Mouse (Mus musculus) neural tube, embryonic 15.5 days (tissue): ENCODE data around the gene Ptpru. TPM values are rescaled to one million over a fixed set of nuclear protein-coding genes. Genes with fewer than 3 reads are reported as not detected.
A peak's percentile ranks its signal among the peaks of the same experiment; 100 is the strongest.

Experiments
- ATAC-seq: fragments of 200-750 bp; cut with Nextera tagmentation; 2 replicates; pipeline ENCODE4 v1.8.0; 2017; ENCODE audit warnings: mild to moderate bottlenecking, moderate TSS enrichment, moderate library complexity; ENCODE audit not compliant: low FRiP score
- H3K27ac ChIP-seq: fragments of 300-500 bp; sonication (generic); replicated peaks from 2 replicates; pipeline ENCODE4 v1.5.1; 2015; ENCODE audit warnings: mild to moderate bottlenecking, inconsistent platforms
- H3K27me3 ChIP-seq: fragments of 300-500 bp; sonication (generic); replicated peaks from 2 replicates; pipeline ENCODE4 v1.6.1; 2015; ENCODE audit warnings: inconsistent platforms
- H3K36me3 ChIP-seq: fragments of 300-500 bp; sonication (generic); 2 replicates; pipeline ENCODE4 v1.6.1; 2015; ENCODE audit warnings: inconsistent platforms
- H3K4me1 ChIP-seq: fragments of 300-500 bp; sonication (generic); 2 replicates; pipeline ENCODE4 v1.6.1; 2015; ENCODE audit warnings: inconsistent platforms
- H3K4me2 ChIP-seq: fragments of 300-500 bp; sonication (generic); 2 replicates; pipeline ENCODE4 v1.6.1; 2015; ENCODE audit warnings: inconsistent platforms, mild to moderate bottlenecking, moderate library complexity
- H3K4me3 ChIP-seq: fragments of 300-500 bp; sonication (generic); replicated peaks from 2 replicates; pipeline ENCODE4 v1.5.1; 2015; ENCODE audit warnings: mild to moderate bottlenecking, inconsistent platforms
- H3K9ac ChIP-seq: fragments of 300-500 bp; sonication (generic); replicated peaks from 2 replicates; pipeline ENCODE4 v1.6.1; 2015; ENCODE audit warnings: mild to moderate bottlenecking, inconsistent platforms
- H3K9me3 ChIP-seq: fragments of 300-500 bp; sonication (generic); replicated peaks from 2 replicates; pipeline ENCODE4 v1.6.1; 2016; ENCODE audit warnings: inconsistent platforms
- whole genome bisulfite sequencing: fragments of 180-500 bp; shearing (Covaris S2); methylation state at CpG from one replicate; pipeline ENCODE4 v1.1.7; 2015; ENCODE audit warnings: mixed read lengths; 5-methylcytosine and 5-hydroxymethylcytosine counted together
- polyA plus RNA-seq: library from polyadenylated mRNA; unstranded; fragments of >200 nt; fragmentation: Nextera tagmentation; extraction: Ambion mirVana; gene quantifications from 2 replicates; pipeline ENCODE4 v1.2.1, GENCODE M21; 2015

The Ptpru gene
- polyA plus RNA-seq, 1 experiment from 2014 or later, result 23.5 TPM

GRCm38 (mm10) chr4:131771384-131771783, 66.7 kb downstream of the Ptpru start:
- no peak overlapping the region for H3K9ac ChIP-seq
- no peaks in the 10 kb centered on the region for H3K9me3 ChIP-seq
- WGBS, result 80% methylated on average over 11 of the region's 11 CpGs
- H3K27ac ChIP-seq, result no peak overlapping the region
- peak; percentile 31; the same call in 1 of the 2 replicates for ATAC-seq
- H3K27me3 ChIP-seq, result no peaks in the 10 kb centered on the region
- H3K36me3 ChIP-seq, result no peaks in the 10 kb centered on the region
- 0 out of 2 replicates have a peak, but pooled peaks cover 2% of the 10 kb centered on the region for H3K4me1 ChIP-seq
- H3K4me2 ChIP-seq, result no peak overlapping the region
- H3K4me3 ChIP-seq, result no peak overlapping the region

DNA sequence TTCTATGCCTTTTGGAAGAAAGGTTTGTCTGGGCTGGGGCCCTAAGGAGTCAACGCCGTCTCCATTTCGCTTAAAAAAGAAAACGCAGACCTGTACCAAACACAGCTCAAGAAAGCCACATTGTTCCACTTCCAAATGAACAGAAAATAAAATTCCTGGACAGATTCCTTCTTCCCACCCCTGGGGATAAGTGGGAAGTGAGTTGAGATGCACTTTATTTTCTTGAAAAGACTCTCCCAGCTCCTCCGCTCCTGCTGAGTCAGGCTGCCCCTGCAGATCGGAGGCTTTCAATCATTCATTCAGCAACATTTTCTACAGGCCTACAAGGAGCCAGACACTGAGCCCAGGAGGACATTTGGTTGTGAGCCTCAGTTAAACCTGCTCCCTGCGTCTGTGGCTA, 74.2 kb downstream of the Ptpru start:
- no peaks in the 10 kb centered on the region for H3K36me3 ChIP-seq
- no peak overlapping the region for H3K4me3 ChIP-seq
- H3K27ac ChIP-seq, result no peak overlapping the region
- peaks cover 5% of the 10 kb centered on the region; the same call in 1 of the 2 replicates for H3K4me1 ChIP-seq
- no peak overlapping the region for H3K4me2 ChIP-seq
- ATAC-seq, result no peak
- no peaks in the 10 kb centered on the region for H3K9me3 ChIP-seq
- no peaks in the 10 kb centered on the region for H3K27me3 ChIP-seq
- H3K9ac ChIP-seq, result no peak overlapping the region
- 92% methylated on average over 7 of the region's 7 CpGs for WGBS

GRCm38 (mm10) chr4:131763479-131763878, 74.6 kb downstream of the Ptpru start:
- H3K9me3 ChIP-seq, result no peaks in the 10 kb centered on the region
- no peak overlapping the region for H3K4me3 ChIP-seq
- H3K36me3 ChIP-seq, result no peaks in the 10 kb centered on the region
- no peak overlapping the region for H3K4me2 ChIP-seq
- H3K27me3 ChIP-seq, result no peaks in the 10 kb centered on the region
- H3K9ac ChIP-seq, result no peak overlapping the region
- peaks cover 5% of the 10 kb centered on the region; the same call in 1 of the 2 replicates for H3K4me1 ChIP-seq
- H3K27ac ChIP-seq, result no peak overlapping the region
- 78% methylated on average over 3 of the region's 3 CpGs for WGBS
- no peak for ATAC-seq

GRCm38 (mm10) chr4:131762211-131762784, 75.8 kb downstream of the Ptpru start:
- Histone ChIP-seq H3K27me3 (no peaks in the 10 kb centered on the region), H3K4me3 (no peak overlapping the region), H3K4me1 (peaks cover 5% of the 10 kb centered on the region; the same call in 1 of the 2 replicates), H3K4me2 (no peak overlapping the region), H3K9ac (no peak overlapping the region), H3K9me3 (no peaks in the 10 kb centered on the region), H3K36me3 (no peaks in the 10 kb centered on the region), H3K27ac (no peak overlapping the region)
- no peak for ATAC-seq
- 66% methylated on average over 8 of the region's 8 CpGs for WGBS

GRCm38 (mm10) chr4:131752204-131752837, 85.8 kb downstream of the Ptpru start:
- H3K4me1 ChIP-seq, result peaks cover 12% of the 10 kb centered on the region
- WGBS, result 60% methylated on average over 10 of the region's 10 CpGs
- H3K9ac ChIP-seq, result no peak overlapping the region
- H3K4me2 ChIP-seq, result no peak overlapping the region
- H3K36me3 ChIP-seq, result no peaks in the 10 kb centered on the region
- no peak overlapping the region for H3K4me3 ChIP-seq
- H3K27me3 ChIP-seq, result no peaks in the 10 kb centered on the region
- no peak for ATAC-seq
- no peaks in the 10 kb centered on the region for H3K9me3 ChIP-seq
- H3K27ac ChIP-seq, result no peak overlapping the region

- ATAC-seq, result no peak
- WGBS, result 63% methylated on average over 7 of the region's 7 CpGs
- no peak overlapping the region for H3K4me3 ChIP-seq
- H3K9me3 ChIP-seq, result no peaks in the 10 kb centered on the region
- no peaks in the 10 kb centered on the region for H3K27me3 ChIP-seq
- H3K4me1 ChIP-seq, result peaks cover 12% of the 10 kb centered on the region
- no peak overlapping the region for H3K4me2 ChIP-seq
- H3K9ac ChIP-seq, result no peak overlapping the region
- H3K27ac ChIP-seq, result no peak overlapping the region
- no peaks in the 10 kb centered on the region for H3K36me3 ChIP-seq
These were observed 86.5 kb downstream of the Ptpru start for GRCm38 (mm10) chr4:131751561-131751960.

DNA sequence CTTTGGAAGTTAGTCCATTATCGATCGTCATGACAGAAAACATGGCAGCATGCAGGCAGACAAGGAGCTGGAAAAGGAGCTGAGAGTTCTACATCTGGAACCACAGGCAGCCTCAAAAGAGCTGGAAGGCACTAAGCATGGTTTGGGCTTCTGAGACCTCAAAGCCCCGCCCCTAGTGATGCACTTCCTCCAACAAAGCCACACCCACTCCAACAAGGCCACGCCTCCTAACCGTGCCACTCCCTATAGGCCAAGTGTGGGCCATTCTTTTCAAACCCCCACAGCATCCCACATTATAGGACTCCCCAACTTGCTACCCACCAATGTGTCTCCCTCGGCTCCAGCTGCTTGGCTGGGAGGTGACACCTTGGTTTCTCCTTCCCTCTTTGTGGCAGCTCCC, 88.3 kb downstream of the Ptpru start:
- no peak overlapping the region for H3K4me2 ChIP-seq
- H3K4me1 ChIP-seq, result peaks cover 12% of the 10 kb centered on the region
- no peaks in the 10 kb centered on the region for H3K27me3 ChIP-seq
- 90% methylated on average over 6 of the region's 6 CpGs for WGBS
- H3K9me3 ChIP-seq, result no peaks in the 10 kb centered on the region
- no peak overlapping the region for H3K9ac ChIP-seq
- no peak overlapping the region for H3K4me3 ChIP-seq
- no peak for ATAC-seq
- no peaks in the 10 kb centered on the region for H3K36me3 ChIP-seq
- no peak overlapping the region for H3K27ac ChIP-seq

DNA sequence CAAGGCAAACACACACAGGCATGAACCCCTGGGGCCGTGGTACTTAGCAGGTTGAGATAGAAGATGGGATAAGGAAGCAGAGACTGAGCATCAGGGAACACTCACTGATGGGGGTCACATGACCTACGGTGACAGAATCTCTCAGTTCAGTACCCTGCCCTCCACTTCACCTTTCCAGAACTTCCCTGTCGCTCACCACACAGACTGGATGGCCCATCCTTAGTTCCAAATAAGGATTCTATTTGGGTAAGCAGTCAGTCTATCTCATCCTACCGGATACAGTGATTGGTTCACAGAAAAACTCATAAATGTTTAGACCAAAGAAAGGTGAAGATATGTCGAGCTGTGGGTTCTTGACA, 93.4 kb downstream of the Ptpru start:
- no peak overlapping the region for H3K27ac ChIP-seq
- no peaks in the 10 kb centered on the region for H3K4me1 ChIP-seq
- no peak overlapping the region for H3K4me3 ChIP-seq
- WGBS, result 90% methylated on average over 5 of the region's 5 CpGs
- no peaks in the 10 kb centered on the region for H3K27me3 ChIP-seq
- no peak overlapping the region for H3K9ac ChIP-seq
- no peak overlapping the region for H3K4me2 ChIP-seq
- H3K9me3 ChIP-seq, result no peaks in the 10 kb centered on the region
- ATAC-seq, result no peak
- no peaks in the 10 kb centered on the region for H3K36me3 ChIP-seq

- no peaks in the 10 kb centered on the region for H3K9me3 ChIP-seq
- no peak for ATAC-seq
- H3K9ac ChIP-seq, result no peak overlapping the region
- H3K4me1 ChIP-seq, result no peaks in the 10 kb centered on the region
- H3K4me3 ChIP-seq, result no peak overlapping the region
- H3K27me3 ChIP-seq, result no peaks in the 10 kb centered on the region
- H3K27ac ChIP-seq, result no peak overlapping the region
- no peaks in the 10 kb centered on the region for H3K36me3 ChIP-seq
- no peak overlapping the region for H3K4me2 ChIP-seq
- 61% methylated on average over 5 of the region's 5 CpGs for WGBS
These were observed 94.0 kb downstream of the Ptpru start for GRCm38 (mm10) chr4:131743831-131744684.

DNA sequence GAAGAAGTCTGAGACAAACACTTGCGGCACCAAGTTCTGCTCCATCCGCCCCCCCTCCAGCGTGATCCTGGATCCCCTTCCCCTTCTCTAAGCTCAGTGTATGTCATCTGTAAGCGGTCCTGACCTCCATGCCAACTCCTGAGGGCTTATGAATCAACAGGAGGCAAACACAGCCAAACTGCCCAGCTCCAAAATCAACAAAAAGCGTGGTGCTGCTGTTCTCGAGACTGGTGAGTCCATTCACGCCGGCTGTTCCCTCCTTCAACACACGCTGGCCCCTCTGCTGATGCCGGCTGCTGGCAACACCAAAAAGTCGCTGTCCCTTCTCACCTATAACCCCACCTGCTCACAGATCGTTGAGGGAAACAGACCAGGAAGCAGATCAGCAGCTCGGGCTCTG, 95.1 kb downstream of the Ptpru start:
- no peak overlapping the region for H3K4me2 ChIP-seq
- 85% methylated on average over 13 of the region's 13 CpGs for WGBS
- no peak overlapping the region for H3K4me3 ChIP-seq
- ATAC-seq, result no peak
- no peak overlapping the region for H3K9ac ChIP-seq
- H3K9me3 ChIP-seq, result no peaks in the 10 kb centered on the region
- no peaks in the 10 kb centered on the region for H3K4me1 ChIP-seq
- H3K27ac ChIP-seq, result no peak overlapping the region
- H3K36me3 ChIP-seq, result no peaks in the 10 kb centered on the region
- no peaks in the 10 kb centered on the region for H3K27me3 ChIP-seq

DNA sequence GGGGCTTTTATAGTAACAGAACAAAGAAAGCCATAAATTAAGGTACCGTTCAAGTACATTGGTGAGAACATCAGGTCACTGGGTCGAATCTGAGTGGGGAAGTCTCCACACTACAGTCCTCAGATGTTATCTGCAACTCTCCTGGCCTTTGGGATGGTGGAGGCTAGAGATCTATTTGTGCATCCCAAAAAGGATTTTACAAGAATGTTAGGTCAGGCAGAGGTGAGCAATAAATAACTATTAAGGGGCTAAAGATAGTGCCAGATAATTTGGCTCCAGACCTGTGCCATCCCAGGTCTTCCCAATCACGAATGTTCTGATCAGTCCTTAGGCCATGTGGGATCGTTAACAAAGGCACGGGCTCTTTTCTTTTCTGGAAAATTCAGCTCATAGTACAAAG, 97.5 kb downstream of the Ptpru start:
- 64% methylated on average over 5 of the region's 5 CpGs for WGBS
- Histone ChIP-seq H3K27ac (no peak overlapping the region), H3K27me3 (no peaks in the 10 kb centered on the region), H3K9ac (no peak overlapping the region), H3K9me3 (no peaks in the 10 kb centered on the region), H3K4me1 (no peaks in the 10 kb centered on the region), H3K36me3 (no peaks in the 10 kb centered on the region), H3K4me2 (no peak overlapping the region), H3K4me3 (no peak overlapping the region)
- ATAC-seq, result no peak

DNA sequence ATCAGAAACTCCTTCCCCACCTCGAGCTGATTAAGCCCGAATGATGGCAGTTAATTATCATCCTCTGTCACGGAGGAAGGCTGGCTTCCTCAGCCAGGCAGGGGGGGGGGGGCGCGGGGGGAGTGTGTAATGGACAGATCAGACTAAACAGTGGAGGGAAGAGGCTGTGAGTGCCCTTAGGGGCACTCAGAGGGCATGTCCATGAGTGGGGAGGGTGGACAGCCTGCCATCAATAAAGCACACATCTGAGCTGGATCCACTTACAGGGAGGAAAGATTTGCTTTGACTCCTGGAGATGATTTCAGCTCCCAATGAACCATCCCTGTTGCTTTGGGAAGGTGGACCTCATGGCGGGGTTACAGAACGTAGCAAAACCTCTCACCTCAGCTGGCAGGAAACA, 109.5 kb downstream of the Ptpru start:
- H3K36me3 ChIP-seq, result no peaks in the 10 kb centered on the region
- peaks cover 3% of the 10 kb centered on the region; the same call in 1 of the 2 replicates for H3K4me1 ChIP-seq
- no peak overlapping the region for H3K4me3 ChIP-seq
- H3K4me2 ChIP-seq, result no peak overlapping the region
- H3K27ac ChIP-seq, result no peak overlapping the region
- no peak for ATAC-seq
- H3K27me3 ChIP-seq, result peaks cover 3% of the 10 kb centered on the region
- no peaks in the 10 kb centered on the region for H3K9me3 ChIP-seq
- WGBS, result 52% methylated on average over 7 of the region's 7 CpGs
- no peak overlapping the region for H3K9ac ChIP-seq
